Mouse (Mus musculus): ENCODE measurements around the gene Sgk2.

GRCm38 (mm10) chr2:163031289-163031688 lies 44.2 kb downstream of the Sgk2 start:
- TF ChIP-seq POLR2A (IDR thresholded peaks at IDR 0.05; ENCODE audit: low read depth, low read length) (no peak), CTCF (IDR thresholded peaks at IDR 0.05; ENCODE audit: borderline replicate concordance, insufficient read depth, low read length) (no peak)
